Mouse (Mus musculus): ENCODE measurements at regions not wholly inside any gene's neighbourhood (a gene's known extent, or its start where the extent isn't known, plus 50 kb on each side); places are given as distances from the start of the nearest gene placed in this dataset.

- no peak for TF ChIP-seq CTCF (IDR thresholded peaks at IDR 0.05; ENCODE audit: control insufficient read depth, insufficient read depth, low read length)
- no peak for TF ChIP-seq POLR2A (IDR thresholded peaks at IDR 0.05; ENCODE audit: borderline replicate concordance, control insufficient read depth, low read depth, low read length)
Measured at GRCm38 (mm10) chr2:159981694-159982093, 352.3 kb downstream of the Gm826 start.
